Mouse (Mus musculus): ENCODE measurements around the gene Mrps7.

Mrps7 gene

DNA sequence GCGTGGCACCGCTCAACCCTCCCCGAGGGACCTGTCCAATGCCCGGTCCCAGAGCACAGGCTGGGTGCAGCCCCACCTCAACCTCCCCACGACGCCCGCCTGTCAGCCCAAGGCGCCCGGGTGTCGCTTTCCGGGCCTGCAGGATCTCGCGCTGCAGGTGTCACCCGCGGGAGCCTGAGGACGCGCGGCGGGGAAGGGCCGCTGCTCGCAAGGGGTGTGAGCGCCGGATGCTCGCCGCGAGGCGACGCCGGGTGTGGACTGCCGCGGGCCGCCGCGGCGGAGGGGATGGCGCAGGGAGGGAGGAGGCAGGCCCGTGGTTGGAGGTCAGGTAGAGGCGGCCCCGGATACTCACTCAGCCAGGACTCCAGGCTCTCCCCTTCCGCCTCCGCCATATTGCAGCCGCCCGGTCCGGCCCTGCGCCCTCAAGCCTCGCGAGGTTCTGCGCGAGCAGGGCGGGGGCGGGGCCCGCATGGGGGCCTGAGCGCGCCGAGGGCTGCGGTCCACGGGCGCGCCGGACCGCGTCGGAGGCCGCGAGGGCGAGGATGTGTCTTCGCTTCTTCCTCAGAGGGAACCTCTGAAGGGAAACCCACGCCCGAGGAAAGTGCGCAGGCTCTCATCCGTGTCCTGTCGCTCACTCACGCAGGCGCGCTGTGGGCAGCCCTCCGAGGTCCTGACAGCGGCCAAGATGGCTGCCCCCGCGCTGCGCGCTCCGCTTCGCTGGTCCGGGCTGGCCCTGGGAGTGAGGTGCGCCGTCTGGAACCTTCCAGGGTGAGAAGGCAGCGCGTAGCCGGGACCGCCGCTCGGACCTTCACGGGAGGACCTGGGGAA is at the start of gene Mrps7, which contains the start of gene Gga3:
TSS of gene Mrps7 (plus strand) at position 450 of the 828 bp plus-strand sequence.
TSS of gene Gga3 (minus strand) at position 576 of the 828 bp plus-strand sequence.
- DNase-seq (ENCODE audit: low spot score), result peak; percentile 85

DNA sequence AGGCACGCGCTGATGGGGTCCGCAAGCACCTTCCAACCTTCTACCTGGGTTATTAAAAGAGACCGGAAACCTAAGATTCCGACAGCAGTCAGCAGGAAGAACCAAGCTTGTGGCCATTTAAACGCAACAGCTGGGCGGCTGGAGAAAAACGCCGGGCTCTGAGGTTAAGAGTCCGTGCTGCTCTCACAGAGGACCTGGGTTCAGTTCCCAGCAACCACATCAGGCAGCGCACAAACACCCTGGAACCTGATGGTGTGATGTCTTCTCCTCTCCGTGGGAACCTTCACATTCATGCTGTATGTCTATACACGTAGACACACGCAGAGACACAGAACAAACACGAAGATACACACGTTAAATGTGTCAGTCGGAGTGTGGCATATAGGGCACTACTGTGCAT is 48.0 kb upstream of the Mrps7 start:
- no peak for DNase-seq (ENCODE audit: low spot score)

DNA sequence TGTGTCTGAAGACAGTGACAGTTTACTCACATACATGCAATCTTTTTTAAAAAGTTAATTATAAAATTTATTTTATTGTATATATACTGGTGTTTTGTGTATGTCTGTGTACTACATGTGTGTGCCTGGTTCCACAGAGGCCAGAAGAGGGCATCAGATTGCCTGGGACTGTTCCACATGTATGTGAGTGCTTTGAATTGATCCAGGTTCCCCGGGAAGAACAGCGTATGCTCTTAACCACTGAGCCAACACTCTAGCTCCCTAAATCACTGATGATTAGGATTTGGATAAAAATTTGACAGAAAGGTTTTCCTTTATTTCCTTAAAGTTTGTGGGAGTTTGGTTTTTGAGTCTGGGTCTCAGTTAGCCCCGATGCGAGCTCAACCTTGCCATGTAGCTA is 40.3 kb upstream of the Mrps7 start:
- DNase-seq (ENCODE audit: low spot score), result peak; percentile 39

- peak; percentile 99 for DNase-seq (ENCODE audit: low spot score)
Measured at GRCm38 (mm10) chr11:115564064-115564809, 39.5 kb upstream of the Mrps7 start, which contains the start of gene Nup85. Gene Nup85 (plus strand): TSS chr11:115564434.

DNA sequence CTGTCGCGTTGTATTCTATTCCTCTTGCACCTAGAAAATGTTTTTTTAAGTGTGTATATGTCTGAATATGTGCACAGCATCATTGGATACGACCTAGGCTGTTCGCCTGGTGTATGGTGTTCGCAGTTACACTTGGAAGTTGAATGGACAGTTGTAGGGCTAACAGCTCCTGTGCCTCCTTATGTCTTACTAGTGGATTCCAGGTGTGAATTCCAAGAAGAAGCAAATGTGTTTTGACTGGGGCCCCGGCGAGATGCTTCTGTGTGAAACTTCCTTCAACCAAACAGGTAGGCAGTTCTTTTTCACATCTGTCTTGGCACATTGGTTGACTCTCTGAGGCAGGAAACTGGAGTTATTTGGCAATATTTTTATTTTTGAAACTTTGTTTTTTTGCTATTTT is 38.8 kb upstream of the Mrps7 start:
- DNase-seq (ENCODE audit: low spot score), result no peak

DNA sequence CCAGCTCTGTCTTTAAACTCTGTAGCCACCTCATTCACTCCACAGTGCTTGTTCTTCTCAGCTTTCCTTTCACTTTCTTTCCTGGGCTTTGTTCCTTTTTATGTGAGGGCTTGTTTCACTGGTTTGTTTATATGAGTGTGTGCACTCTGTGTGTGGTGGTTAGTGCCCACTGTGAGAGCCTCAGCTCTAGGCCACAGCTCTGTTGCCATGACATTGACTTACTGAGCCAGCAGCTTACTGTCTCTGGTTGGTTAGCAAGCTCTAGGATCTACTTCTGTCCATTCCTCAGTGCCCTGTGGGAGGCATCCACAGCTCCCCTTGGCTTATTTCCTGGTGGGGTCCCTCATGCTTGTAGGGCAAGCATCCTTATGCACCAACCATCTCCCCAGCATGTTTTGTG is 24.6 kb upstream of the Mrps7 start:
- no peak for DNase-seq (ENCODE audit: low spot score)

- no peak for DNase-seq (ENCODE audit: low spot score)
Measured at GRCm38 (mm10) chr11:115582913-115583606, 20.7 kb upstream of the Mrps7 start.

DNA sequence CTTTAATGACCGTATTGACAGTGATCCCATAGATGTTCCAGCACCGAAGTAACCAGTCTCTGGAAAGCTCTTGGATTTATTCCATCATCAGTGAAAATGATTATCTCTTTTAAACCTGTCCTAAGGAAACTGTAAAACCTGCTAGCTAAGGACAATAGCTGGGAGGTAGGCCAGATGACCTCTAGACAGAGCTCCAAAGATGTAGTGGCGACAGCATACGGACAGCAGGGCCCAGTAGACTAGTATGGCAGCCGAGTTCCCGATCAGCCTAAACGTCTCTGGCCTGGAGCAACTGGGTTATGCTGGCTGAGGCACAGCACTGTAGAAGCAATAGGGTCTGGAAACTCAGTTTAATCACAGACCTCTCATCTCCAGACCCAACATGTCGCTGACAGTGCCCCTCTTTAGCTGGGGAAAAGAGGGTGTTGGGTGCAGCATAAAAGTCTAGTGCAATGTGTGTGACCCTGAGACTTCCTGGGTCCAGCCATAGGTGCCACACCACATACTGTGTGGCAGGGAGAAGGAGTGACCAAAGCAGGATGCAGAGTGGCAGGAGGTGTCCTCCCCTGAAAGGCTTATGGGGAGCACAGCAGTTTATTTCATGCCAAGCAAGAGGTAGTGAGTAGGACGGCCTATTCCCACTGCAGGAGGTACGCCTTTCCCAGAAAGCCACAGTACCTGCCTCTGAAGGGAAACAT is 19.2 kb upstream of the Mrps7 start:
- no peak for DNase-seq (ENCODE audit: low spot score)

- no peak for DNase-seq (ENCODE audit: low spot score)
Measured at GRCm38 (mm10) chr11:115585573-115586100, 18.1 kb upstream of the Mrps7 start.

DNA sequence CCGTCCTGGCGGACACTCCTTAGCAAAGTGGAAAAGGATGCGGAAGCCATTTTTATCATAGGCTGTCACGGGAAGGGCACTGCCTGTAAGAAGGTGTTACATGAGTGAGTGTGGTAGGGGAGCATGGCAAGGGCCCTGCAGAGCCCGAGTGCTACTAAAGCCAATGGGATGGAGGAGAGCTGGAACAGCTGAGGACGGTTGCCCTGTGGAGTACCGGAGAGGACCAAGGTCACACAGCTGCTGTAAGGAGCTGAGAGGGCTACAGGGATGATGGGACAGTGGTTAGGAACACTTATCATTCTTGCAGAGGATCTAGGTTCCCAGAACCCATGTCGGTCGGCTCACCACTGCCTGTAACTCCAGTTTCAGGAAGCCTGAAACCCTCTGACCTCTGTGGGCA is 17.3 kb upstream of the Mrps7 start:
- no peak for DNase-seq (ENCODE audit: low spot score)

GRCm38 (mm10) chr11:115587984-115588383 is 15.7 kb upstream of the Mrps7 start:
- no peak for DNase-seq (ENCODE audit: low spot score)

DNA sequence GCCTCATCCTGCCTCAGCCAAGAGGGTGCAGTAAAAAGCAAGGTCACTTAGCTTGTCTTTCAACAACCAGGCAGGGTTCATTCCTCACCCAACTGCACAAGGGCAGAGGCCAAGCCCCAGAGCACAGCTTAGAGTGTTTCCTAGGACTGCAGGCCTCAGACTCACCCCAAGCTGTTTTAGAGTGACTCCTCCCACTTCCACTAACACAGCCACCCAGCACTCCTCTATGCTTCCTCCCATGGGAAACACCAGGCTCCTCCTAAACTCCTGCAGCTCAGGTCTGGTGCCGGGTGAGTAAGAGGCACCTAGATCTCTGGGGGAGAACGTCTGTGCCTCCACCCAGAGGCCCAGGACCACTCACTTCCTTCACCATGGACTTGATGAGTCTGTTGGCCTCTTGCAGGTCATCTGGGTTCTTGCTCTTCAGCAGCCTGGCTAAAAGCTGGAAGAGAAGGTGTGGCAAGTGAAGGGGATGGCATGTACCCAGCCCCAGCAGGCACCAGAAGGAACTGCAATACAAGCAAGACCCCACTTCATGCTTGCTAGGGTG is 13.1 kb upstream of the Mrps7 start:
- DNase-seq (ENCODE audit: low spot score), result no peak

- no peak for DNase-seq (ENCODE audit: low spot score)
Measured at GRCm38 (mm10) chr11:115595209-115595608, 8.5 kb upstream of the Mrps7 start.

DNA sequence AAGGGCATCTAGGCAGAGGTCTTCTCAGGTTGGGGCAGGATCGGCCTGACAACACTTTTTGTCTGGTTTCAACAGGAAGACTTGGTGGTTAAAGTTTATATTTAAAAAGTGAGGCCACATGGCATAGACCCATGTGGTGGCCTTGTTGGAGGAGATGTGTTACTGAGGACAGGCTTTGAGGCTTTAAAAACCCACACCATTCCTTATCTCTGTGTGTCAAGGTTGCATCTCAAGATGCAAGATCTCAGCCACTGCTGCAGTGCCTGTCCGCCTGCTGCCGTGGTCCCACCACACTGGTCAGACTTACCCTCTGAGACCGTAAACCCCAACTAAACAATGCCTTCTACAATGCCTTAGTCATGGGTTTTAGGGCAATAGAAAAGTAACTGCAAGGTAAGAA is 5.4 kb upstream of the Mrps7 start:
- DNase-seq (ENCODE audit: low spot score), result no peak

DNA sequence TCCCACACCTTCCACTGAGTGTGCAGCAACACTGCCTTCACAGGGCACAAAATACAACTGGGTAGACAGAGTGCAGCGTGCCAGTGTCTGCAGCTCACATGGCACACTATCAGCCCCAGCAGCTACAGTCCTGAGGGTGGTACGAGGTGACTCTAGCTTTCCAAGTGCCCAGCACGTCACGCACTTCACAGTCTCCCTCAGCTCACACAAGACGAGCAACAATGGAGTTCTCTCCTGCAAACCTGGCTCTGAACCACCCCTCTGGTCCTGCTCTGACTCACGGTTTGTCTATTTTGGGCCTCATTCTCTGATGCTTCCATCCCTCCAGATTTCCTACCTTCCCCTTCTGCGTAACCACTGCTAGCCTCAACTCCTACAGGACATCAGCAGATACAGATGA is 4.0 kb upstream of the Mrps7 start:
- no peak for DNase-seq (ENCODE audit: low spot score)

DNA sequence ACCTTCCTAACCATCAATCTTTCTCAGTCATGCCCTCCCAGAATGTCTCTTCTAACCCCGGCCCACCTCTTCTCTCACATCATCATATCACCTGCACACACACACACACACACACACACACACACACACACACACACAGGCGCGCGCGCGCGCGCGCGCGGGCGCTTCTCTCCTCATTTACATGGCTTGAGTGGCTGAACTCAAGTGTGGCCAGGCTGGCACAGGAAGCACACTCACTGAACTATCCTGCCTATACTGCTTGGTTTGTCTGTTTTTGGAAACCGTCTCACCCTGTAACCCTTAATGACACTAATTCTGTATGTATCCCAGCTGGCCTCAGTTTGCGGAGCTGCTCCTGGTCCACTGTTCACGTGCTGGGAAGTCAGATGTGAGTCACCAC is 3.0 kb upstream of the Mrps7 start:
- DNase-seq (ENCODE audit: low spot score), result no peak

GRCm38 (mm10) chr11:115601174-115601573 is 2.6 kb upstream of the Mrps7 start:
- no peak for DNase-seq (ENCODE audit: low spot score)

DNA sequence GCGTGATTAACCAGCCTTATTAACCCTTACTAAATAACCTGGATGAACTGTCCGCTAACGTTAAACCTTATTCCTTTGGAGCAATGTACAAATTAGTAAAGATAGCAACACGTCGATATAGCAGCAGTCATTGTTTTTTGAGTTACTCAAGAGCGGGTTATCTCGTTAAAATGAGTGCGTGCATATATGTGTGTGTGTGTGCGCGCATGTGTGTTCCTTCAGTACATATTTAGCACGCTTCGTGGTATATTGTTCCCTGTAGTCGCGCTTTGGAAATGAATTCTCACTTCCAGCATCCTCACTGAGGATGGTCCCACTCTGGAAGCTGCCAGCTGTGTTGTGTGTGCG is 623 bp upstream of the Mrps7 start:
- peak; percentile 14 for DNase-seq (ENCODE audit: low spot score)

DNA sequence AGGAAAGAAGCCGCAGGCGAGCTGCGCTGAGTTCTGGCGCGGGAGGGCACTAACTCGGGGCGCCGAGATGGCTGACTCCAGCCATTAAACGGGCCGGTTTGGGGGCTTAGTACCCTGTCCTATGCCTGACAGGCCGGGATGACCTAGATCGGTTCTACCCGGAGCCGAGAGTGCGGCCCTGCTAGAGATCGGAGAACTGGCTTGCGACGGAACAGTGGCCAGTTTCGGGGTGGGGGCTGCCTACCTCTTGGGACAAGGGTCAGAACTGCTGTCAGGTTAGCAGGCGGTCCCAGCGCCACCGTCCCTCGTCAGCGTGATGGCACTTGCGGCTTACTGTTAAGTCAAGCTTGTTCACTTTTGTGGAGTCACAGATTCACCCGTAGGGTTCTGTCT is 575 bp downstream of the Mrps7 start:
- peak; percentile 50 for DNase-seq (ENCODE audit: low spot score)

- DNase-seq (ENCODE audit: low spot score), result no peak
Measured at GRCm38 (mm10) chr11:115606733-115607132, 3.0 kb downstream of the Mrps7 start.
